Mouse (Mus musculus) forebrain, embryonic 16.5 days (tissue): ENCODE measurements around the gene Tyrobp. TPM values are rescaled to one million over a fixed set of nuclear protein-coding genes. Genes with fewer than 3 reads are reported as not detected.

Source experiments
- ATAC-seq: fragments of 200-750 bp; cut with Nextera tagmentation; 2 replicates; pipeline ENCODE4 v1.8.0; 2017; ENCODE audit warnings: mild to moderate bottlenecking, moderate library complexity
- H3K27ac ChIP-seq: fragments of 300-500 bp; sonication (generic); 2 replicates; pipeline ENCODE4 v1.5.1; 2014; ENCODE audit warnings: low read length, control low read depth
- H3K27me3 ChIP-seq: fragments of 300-500 bp; sonication (generic); replicated peaks from 2 replicates; pipeline ENCODE4 v1.6.1; 2014; ENCODE audit warnings: low read length; ENCODE audit not compliant: control insufficient read depth, insufficient read depth
- H3K36me3 ChIP-seq: fragments of 300-500 bp; sonication (generic); 2 replicates; pipeline ENCODE4 v1.6.1; 2014; ENCODE audit not compliant: control insufficient read depth, insufficient read depth
- H3K4me1 ChIP-seq: fragments of 300-500 bp; sonication (generic); replicated peaks from 2 replicates; pipeline ENCODE4 v1.6.1; 2014; ENCODE audit warnings: low read length; ENCODE audit not compliant: control insufficient read depth, insufficient read depth
- H3K4me2 ChIP-seq: fragments of 300-500 bp; sonication (generic); 2 replicates; pipeline ENCODE4 v1.6.1; 2014; ENCODE audit warnings: mild to moderate bottlenecking, low read length, control low read depth
- H3K4me3 ChIP-seq: fragments of 300-500 bp; sonication (generic); replicated peaks from 2 replicates; pipeline ENCODE4 v1.5.1; 2014; ENCODE audit warnings: mild to moderate bottlenecking, low read length, control low read depth
- H3K9ac ChIP-seq: fragments of 300-500 bp; sonication (generic); replicated peaks from 2 replicates; pipeline ENCODE4 v1.6.1; 2014; ENCODE audit warnings: low read depth, low read length, control low read depth
- H3K9me3 ChIP-seq: fragments of 300-500 bp; sonication (generic); 2 replicates; pipeline ENCODE4 v1.6.1; 2016; ENCODE audit warnings: low read length; ENCODE audit not compliant: control insufficient read depth
- WGBS: fragments of 180-500 bp; shearing (Covaris S2); extraction: QIAGEN DNeasy Blood & Tissue Kit; methylation state at CpG from one replicate; pipeline ENCODE4 v1.1.7; 2014; 5-methylcytosine and 5-hydroxymethylcytosine counted together
- polyA plus RNA-seq: library from polyadenylated mRNA; unstranded; fragments of >200 nt; fragmentation: Nextera tagmentation; extraction: Ambion mirVana; gene quantifications from 2 replicates; pipeline ENCODE4 v1.2.1, GENCODE M21; 2015

Gene Tyrobp
- polyA plus RNA-seq, 1 experiment from 2014 or later: 14.0 TPM

DNA sequence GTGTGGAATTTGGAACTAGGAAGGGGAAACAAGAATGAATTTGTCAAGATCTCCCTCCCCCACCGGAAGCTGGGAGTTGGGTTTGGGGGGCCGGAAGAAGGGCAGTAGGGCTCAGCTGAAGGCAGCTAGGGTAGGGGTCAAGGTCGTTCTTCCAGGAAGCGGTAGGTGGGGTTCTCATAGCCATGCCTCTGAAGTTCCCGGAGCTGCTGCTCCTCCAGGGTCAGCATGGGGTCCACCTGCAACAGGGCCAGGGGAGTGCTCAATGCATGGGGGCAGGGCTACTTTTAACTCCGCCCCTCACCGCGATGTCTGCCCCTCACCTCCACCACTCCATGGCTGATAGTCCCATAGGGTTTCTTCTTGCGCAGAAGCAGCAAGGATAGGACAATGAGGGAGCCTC, 21.6 kb downstream of the Tyrobp start:
- 55% methylated on average over 9 of the region's 9 CpGs for WGBS
- ATAC-seq: no peak

DNA sequence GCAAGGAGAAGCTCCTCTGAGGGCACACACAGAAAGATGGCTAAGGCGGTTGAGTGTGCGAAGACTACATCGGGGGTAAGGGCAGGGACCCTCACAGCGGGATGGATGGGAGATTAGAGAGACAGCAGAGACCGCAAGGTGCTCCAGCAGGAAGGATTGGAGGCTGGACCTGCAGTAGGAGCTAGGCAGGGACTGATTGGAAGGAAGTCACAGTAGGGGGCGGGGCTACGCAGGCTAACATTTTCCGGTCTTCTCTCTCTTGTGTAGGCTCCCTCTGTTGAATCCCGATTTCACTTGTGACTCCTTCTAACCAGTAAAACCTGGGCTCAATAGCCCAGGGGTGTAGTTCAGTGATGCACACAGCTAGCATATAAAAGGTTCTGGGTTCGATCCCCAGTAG, 23.3 kb downstream of the Tyrobp start:
- Histone ChIP-seq H3K4me2 (no peak overlapping the region), H3K9me3 (no peaks in the 10 kb centered on the region), H3K4me1 (0 out of 2 replicates have a peak, but pooled peaks cover 2% of the 10 kb centered on the region), H3K9ac (no peak overlapping the region), H3K27me3 (no peaks in the 10 kb centered on the region), H3K27ac (no peak overlapping the region), H3K36me3 (peaks cover 36% of the 10 kb centered on the region), H3K4me3 (no peak overlapping the region)
- ATAC-seq: no peak
- 21% methylated on average over 10 of the region's 10 CpGs for WGBS

More for the DNA sequence above, 21.6 kb downstream of the Tyrobp start:
- H3K4me2 ChIP-seq: no peak overlapping the region
- H3K4me1 ChIP-seq: no peaks in the 10 kb centered on the region
- peaks cover 28% of the 10 kb centered on the region for H3K36me3 ChIP-seq
- no peaks in the 10 kb centered on the region for H3K9me3 ChIP-seq
- no peak overlapping the region for H3K9ac ChIP-seq
- H3K27ac ChIP-seq: no peak overlapping the region
- H3K4me3 ChIP-seq: no peak overlapping the region
- H3K27me3 ChIP-seq: no peaks in the 10 kb centered on the region

DNA sequence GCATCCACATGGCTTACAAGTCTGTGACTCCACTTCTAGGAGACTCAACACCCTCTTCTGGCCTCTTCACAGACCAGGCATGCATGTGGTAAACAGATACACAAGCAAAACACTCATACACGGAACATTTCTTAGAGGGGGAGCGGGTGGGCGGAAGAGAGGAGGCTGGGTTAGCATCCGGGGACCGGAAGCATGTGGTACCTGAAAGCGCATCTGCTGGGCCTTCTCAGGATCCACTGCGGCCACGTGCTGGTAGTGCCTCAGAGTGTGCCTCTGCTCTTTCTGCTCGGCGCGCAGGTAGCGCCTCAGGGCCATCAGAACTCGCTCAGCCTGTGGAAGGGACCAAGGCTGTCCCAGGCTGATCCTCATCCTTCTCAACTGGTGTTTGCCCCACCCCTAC, 26.2 kb downstream of the Tyrobp start:
- Histone ChIP-seq H3K27ac (no peak overlapping the region), H3K4me2 (no peak overlapping the region), H3K36me3 (peaks cover 41% of the 10 kb centered on the region), H3K9ac (no peak overlapping the region), H3K9me3 (no peaks in the 10 kb centered on the region), H3K27me3 (no peaks in the 10 kb centered on the region), H3K4me3 (no peak overlapping the region), H3K4me1 (peaks cover 25% of the 10 kb centered on the region)
- no peak for ATAC-seq
- WGBS: 82% methylated on average over 13 of the region's 13 CpGs

DNA sequence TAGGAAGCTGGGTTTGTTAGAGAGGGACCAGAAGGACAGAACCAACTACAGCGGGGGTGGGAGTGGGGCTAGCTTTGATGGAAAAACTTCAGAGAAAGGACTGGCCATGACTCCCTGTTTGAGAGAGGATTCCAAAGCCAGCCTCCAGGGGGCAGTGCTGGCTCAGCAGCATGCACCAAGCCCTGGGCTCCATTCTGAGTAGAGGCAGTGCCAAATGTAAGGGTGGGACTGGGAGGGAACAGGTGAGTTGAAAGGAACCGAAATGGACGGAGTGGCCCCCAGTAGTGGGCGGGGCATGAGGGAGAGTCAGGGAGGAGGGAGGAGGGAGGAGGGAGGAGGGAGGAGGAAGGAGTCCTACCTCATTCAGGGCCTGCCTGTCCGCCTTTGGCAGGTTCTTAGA, 27.1 kb downstream of the Tyrobp start:
- WGBS: 11% methylated on average over 4 of the region's 5 CpGs
- no peaks in the 10 kb centered on the region for H3K9me3 ChIP-seq
- peaks cover 25% of the 10 kb centered on the region for H3K4me1 ChIP-seq
- no peaks in the 10 kb centered on the region for H3K27me3 ChIP-seq
- no peak overlapping the region for H3K4me3 ChIP-seq
- no peak overlapping the region for H3K27ac ChIP-seq
- H3K9ac ChIP-seq: no peak overlapping the region
- peaks cover 33% of the 10 kb centered on the region for H3K36me3 ChIP-seq
- no peak overlapping the region for H3K4me2 ChIP-seq
- no peak for ATAC-seq

DNA sequence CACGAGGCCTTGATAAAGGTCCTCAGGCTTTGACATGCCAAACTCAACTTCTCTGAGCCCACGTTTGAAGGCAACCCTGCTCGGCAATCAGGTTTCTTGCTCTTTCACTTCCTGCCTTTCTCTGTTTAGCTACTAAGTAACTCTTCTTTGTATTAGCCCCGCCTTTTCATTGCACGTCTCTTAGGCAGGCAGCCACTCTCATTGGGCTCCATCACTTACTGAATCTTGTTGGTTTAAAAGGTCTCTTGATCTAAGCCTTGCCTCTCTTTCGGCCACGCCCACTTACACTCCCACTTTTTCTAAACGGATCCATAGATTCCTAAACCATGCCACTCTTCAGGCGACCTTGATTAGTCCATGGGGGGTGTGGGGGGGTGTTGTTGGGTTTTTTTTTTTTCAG, 30.1 kb downstream of the Tyrobp start:
- Histone ChIP-seq H3K27ac (no peak overlapping the region; the same call in 1 of the 2 replicates), H3K4me2 (peak overlapping the region; percentile 93), H3K36me3 (peaks cover 23% of the 10 kb centered on the region), H3K9ac (no peak overlapping the region), H3K9me3 (no peaks in the 10 kb centered on the region), H3K4me3 (peak overlapping the region; percentile 94), H3K27me3 (no peaks in the 10 kb centered on the region), H3K4me1 (peaks cover 31% of the 10 kb centered on the region)
- WGBS: 18% methylated on average over 9 of the region's 9 CpGs
- ATAC-seq: no peak

DNA sequence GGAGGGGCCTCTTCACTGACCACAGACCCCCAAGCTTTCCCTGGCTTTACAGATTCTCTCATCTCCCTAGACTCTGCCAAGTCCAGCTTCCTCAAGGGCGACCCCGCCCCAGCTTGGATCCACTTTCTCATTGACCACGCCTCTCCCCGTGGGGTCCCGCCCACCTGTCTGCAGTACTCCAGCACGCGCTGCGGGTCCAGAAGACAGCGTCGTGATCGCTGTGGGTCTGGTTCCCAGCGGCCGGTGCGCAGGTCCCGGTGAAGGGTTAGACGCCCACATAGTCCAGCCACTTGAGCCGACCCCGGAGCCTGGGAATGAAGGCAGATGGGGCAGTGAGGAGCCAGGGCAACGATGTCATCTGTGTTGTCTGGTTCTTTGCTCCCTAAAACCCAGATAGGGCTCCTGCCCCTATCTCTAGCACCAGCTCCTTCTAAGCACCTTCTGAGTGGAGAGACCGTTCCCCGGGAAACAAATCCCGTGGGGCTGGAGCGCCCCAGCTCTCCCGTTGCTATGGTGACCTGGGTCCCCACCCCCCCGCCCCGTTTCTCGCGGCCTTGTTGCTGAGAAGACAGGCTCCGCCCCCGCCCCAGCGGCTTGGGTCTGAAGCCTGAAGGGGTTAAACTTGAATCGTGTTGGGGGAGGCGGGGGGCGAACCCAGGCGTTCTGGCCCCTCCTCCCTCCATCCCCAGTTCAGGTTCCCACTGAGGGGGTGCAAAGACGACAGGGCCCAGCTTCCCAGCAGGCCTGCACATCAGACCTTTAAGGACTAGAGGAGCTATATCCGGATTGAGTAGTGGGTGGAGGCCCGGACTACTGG, 30.8 kb downstream of the Tyrobp start:
- Histone ChIP-seq H3K9me3 (no peaks in the 10 kb centered on the region), H3K27me3 (no peaks in the 10 kb centered on the region), H3K27ac (peak overlapping the region; percentile 95), H3K4me2 (peak overlapping the region; percentile 93), H3K9ac (peak overlapping the region; percentile 96), H3K36me3 (peaks cover 23% of the 10 kb centered on the region), H3K4me1 (peaks cover 31% of the 10 kb centered on the region), H3K4me3 (peak overlapping the region; percentile 94)
- under 1% methylated on average over 37 of the region's 38 CpGs for WGBS
- ATAC-seq: peak; percentile 66

DNA sequence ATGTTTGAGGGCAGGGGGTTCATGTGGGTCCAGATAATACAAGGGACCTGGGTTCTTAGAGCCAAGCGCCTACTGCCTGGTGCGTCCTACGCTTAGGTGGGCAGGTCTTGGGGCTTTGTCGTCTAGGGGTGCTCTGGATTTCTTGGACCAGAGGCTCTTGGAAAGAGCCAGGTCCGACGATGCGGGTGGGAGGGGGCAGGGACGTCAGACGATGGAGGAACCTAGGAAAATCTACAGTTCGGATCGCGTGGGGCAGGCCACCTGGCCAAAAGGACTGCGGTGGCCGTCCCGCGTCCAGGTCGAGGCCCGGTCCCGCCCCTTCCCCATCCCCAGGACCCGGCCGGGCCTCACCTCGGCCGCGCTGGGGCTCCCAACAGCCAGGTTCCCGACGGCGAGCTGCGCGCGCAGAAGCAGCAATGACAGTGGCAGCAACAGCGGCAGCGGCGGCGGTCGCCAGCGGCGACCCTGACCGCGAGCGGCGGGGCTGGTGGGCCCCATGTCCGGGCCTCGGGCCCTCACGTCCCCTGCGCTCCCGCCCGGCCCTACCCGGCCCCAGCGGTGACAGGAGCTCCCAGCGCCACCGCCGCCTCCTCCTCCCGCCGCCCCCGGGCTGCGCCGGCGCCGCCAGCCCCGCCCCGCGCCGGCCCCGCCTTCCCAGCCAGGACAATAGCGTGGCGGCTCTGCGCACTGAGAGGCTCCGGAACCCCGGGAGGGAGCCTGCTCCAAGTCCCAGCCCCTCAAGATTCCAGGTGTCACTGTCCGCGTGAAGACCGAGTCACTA, 31.6 kb downstream of the Tyrobp start, which contains the start of gene Aplp1:
TSS of gene Aplp1 (minus strand) at position 565 of the 781 bp plus-strand sequence.
- Histone ChIP-seq H3K4me2 (peak within 1 kb of the TSS; percentile 93), H3K9ac (peak within 1 kb of the TSS; percentile 96), H3K27me3 (no peaks in the 10 kb centered on the region), H3K4me3 (peak within 1 kb of the TSS; percentile 94), H3K4me1 (peaks cover 31% of the 10 kb centered on the region), H3K27ac (peak within 1 kb of the TSS; percentile 95), H3K9me3 (no peaks in the 10 kb centered on the region), H3K36me3 (peaks cover 16% of the 10 kb centered on the region)
- WGBS: under 1% methylated on average over 72 of the region's 72 CpGs
- ATAC-seq: peak; percentile 86

DNA sequence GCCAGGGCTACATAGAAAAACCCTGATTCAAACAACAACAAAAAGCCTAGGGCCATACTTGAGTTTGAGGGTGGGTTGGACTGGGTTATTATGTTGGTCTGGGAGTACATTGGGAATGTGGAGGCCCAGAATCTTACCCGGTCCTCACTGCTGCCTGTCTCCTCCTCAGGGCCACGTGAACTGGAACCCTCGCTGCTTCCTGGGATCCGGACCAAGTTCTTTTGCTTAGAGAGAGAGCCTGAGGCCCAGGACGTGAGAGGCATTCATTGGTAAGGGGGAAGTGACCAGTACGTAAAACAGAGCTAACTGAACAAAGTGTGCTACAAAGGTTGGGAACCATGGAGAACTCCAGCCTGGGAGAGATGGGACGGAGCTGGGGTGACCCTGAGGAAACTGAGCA, 36.7 kb downstream of the Tyrobp start:
- no peak overlapping the region for H3K27ac ChIP-seq
- ATAC-seq: no peak
- peaks cover 29% of the 10 kb centered on the region for H3K27me3 ChIP-seq
- no peak overlapping the region for H3K4me2 ChIP-seq
- H3K36me3 ChIP-seq: no peaks in the 10 kb centered on the region
- H3K4me1 ChIP-seq: peaks cover 7% of the 10 kb centered on the region
- H3K4me3 ChIP-seq: no peak overlapping the region
- no peaks in the 10 kb centered on the region for H3K9me3 ChIP-seq
- H3K9ac ChIP-seq: no peak overlapping the region
- WGBS: 69% methylated on average over 7 of the region's 7 CpGs

DNA sequence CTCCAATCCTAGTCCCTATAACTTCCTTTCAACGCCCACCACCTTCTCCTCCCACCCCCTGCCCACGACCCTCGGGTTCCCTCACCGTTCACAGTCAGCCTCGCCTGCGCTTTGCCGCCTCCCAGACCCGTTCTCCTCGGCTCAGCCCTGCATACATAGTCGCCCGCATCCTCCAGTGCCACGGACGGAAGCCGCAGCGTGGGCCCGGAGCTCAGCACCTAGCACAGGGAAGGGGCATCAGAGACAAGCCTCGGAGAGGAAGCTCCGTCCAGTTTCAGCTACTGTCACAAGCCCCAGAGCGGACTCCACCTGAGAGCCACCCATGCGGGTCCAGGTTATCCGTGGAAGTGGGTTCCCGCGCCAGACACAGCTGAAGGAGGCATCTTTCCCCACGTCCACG, 39.8 kb downstream of the Tyrobp start:
- no peak overlapping the region for H3K4me2 ChIP-seq
- 13% methylated on average over 25 of the region's 25 CpGs for WGBS
- no peak overlapping the region for H3K4me3 ChIP-seq
- H3K27me3 ChIP-seq: peaks cover 45% of the 10 kb centered on the region
- no peaks in the 10 kb centered on the region for H3K36me3 ChIP-seq
- H3K4me1 ChIP-seq: peaks cover 13% of the 10 kb centered on the region
- 0 out of 2 replicates have a peak, but pooled peaks cover 2% of the 10 kb centered on the region for H3K9me3 ChIP-seq
- no peak overlapping the region for H3K9ac ChIP-seq
- no peak overlapping the region for H3K27ac ChIP-seq
- no peak for ATAC-seq
